Mouse (Mus musculus) E14TG2a.4 (cell line): Measurements from ENCODE around the gene Ptpn9.
A peak's percentile ranks its signal among the peaks of the same experiment; 100 is the strongest.

Source experiments
- H3K27me3 ChIP-seq: 2 replicates; pipeline ENCODE4 v1.6.1; 2014; ENCODE audit warnings: low read length, control low read depth; ENCODE audit not compliant: insufficient read depth
- H3K36me3 ChIP-seq: 2 replicates; pipeline ENCODE4 v1.6.1; 2014; ENCODE audit warnings: low read length, control low read depth; ENCODE audit not compliant: insufficient read depth
- H3K4me1 ChIP-seq: replicated peaks from 2 replicates; pipeline ENCODE4 v1.6.1; 2014; ENCODE audit warnings: low read depth, low read length, control low read depth
- H3K4me3 ChIP-seq: replicated peaks from 2 replicates; pipeline ENCODE4 v1.5.1; 2014; ENCODE audit warnings: mild to moderate bottlenecking, low read length
- H3K9me3 ChIP-seq: 2 replicates; pipeline ENCODE4 v1.6.1; 2014; ENCODE audit warnings: low read length, control low read depth
- CTCF ChIP-seq: conservative IDR thresholded peaks from 2 replicates; pipeline ENCODE4 v1.5.1; 2014; ENCODE audit warnings: low read length
- NANOG ChIP-seq: IDR thresholded peaks from 2 replicates; pipeline ENCODE4 v1.6.1; 2014; ENCODE audit warnings: borderline replicate concordance, low read length, mixed read lengths
- POU5F1 ChIP-seq: IDR thresholded peaks from 2 replicates; pipeline ENCODE4 v1.6.1; 2014; ENCODE audit warnings: low read length, borderline replicate concordance

The Ptpn9 gene

DNA sequence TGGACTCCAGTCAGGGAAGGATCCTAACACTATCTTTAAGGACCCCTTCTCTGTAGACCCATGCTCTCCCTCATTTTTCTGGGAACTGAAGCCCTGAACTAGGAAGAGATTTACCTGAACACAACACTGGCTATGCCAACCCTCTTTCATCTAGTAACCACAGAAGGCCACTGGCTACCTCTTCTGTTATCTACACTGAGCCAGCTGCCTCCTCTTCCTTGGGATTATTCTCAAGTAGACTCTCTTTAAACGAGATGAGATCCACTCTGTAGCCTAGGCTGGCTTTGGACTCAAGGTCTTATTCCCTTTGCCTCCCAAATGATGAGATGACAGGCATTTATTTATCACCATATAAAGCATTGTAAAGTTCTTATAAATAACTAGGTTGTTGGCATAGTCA is 75.5 kb downstream of the Ptpn9 start:
- no peak overlapping the region for H3K4me3 ChIP-seq
- H3K9me3 ChIP-seq, result no peaks in the 10 kb centered on the region
- H3K4me1 ChIP-seq, result peaks cover 39% of the 10 kb centered on the region
- H3K27me3 ChIP-seq, result no peaks in the 10 kb centered on the region
- no peak for TF ChIP-seq NANOG
- TF ChIP-seq POU5F1, result no peak
- no peak for TF ChIP-seq CTCF
- 0 out of 2 replicates have a peak, but pooled peaks cover 2% of the 10 kb centered on the region for H3K36me3 ChIP-seq

- peak overlapping the region; percentile 98 for H3K4me3 ChIP-seq
- no peak for TF ChIP-seq CTCF
- no peak for TF ChIP-seq NANOG
- TF ChIP-seq POU5F1, result no peak
- H3K27me3 ChIP-seq, result no peaks in the 10 kb centered on the region
- no peaks in the 10 kb centered on the region for H3K9me3 ChIP-seq
- H3K36me3 ChIP-seq, result 0 out of 2 replicates have a peak, but pooled peaks cover 2% of the 10 kb centered on the region
- H3K4me1 ChIP-seq, result peaks cover 39% of the 10 kb centered on the region
These were observed 76.2 kb downstream of the Ptpn9 start for GRCm38 (mm10) chr9:57070800-57071545.

DNA sequence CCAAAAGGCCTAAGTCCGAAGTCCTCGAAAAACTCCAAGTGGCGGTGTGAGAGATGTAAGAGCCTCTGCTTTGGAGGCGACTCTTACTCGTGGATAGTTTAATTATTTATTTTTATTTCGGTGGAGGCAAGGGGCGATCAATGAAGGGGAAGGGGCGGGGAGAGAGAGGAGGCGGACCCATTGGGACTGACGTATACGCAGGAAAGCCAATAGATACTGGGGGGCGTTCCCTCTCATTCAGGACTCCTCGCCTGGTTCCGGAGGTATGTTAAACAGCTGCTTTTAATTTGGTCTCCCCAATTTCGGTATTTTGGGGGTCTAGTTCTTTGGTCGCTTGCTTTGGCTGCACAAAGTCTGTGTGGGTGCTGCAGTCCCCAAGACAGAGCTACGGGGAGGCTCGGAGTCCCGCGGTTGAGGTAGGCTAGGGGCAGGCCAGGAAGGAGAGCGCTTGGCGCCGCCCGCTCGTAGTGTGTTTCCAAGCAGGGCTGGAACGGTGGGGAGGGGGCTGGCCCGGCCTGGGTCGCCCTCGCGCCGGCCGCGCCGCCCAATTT is 77.2 kb downstream of the Ptpn9 start, which contains the start of gene Sin3a:
Gene Sin3a, plus strand, starts transcription at position 240 of the 551 bp plus-strand sequence.
- H3K27me3 ChIP-seq, result no peaks in the 10 kb centered on the region
- H3K9me3 ChIP-seq, result no peaks in the 10 kb centered on the region
- TF ChIP-seq NANOG, result no peak
- TF ChIP-seq POU5F1, result no peak
- no peak for TF ChIP-seq CTCF
- 0 out of 2 replicates have a peak, but pooled peaks cover 2% of the 10 kb centered on the region for H3K36me3 ChIP-seq
- H3K4me1 ChIP-seq, result peaks cover 37% of the 10 kb centered on the region
- H3K4me3 ChIP-seq, result peak within 1 kb of the TSS; percentile 98

DNA sequence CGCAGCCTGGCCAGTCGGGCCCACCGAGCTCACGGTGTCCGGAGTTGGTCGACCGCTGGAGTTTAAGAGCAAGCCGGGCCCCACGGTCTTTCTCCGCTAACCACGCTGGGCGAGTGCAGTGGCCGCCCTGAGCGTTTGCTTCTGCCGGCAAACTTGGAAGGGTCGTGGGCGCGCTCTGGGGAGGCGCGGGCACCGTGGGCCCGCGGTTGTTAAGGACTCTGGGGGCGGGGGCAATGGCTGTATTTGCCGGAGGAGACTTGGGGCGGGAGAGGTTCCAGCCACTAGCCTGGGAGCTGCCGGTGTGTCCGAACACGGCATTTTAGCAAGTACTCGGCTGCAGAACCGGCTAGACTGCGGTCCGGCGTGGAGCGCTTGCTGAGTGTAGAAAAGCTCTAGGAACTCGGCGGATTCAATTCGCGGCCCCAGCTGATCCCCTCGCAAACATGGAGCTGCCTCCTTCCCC is 77.8 kb downstream of the Ptpn9 start:
- H3K9me3 ChIP-seq, result no peaks in the 10 kb centered on the region
- H3K4me3 ChIP-seq, result peak overlapping the region; percentile 98
- H3K4me1 ChIP-seq, result peaks cover 36% of the 10 kb centered on the region
- TF ChIP-seq NANOG (no peak), POU5F1 (no peak), CTCF (no peak)
- H3K27me3 ChIP-seq, result no peaks in the 10 kb centered on the region
- 0 out of 2 replicates have a peak, but pooled peaks cover 2% of the 10 kb centered on the region for H3K36me3 ChIP-seq

- H3K4me1 ChIP-seq, result peaks cover 37% of the 10 kb centered on the region
- H3K4me3 ChIP-seq, result peak overlapping the region; percentile 98
- no peaks in the 10 kb centered on the region for H3K9me3 ChIP-seq
- H3K27me3 ChIP-seq, result no peaks in the 10 kb centered on the region
- H3K36me3 ChIP-seq, result peaks cover 5% of the 10 kb centered on the region; the same call in 1 of the 2 replicates
- no peak for TF ChIP-seq CTCF
- no peak for TF ChIP-seq NANOG
- TF ChIP-seq POU5F1, result no peak
These were observed 78.5 kb downstream of the Ptpn9 start for GRCm38 (mm10) chr9:57072989-57073789.

DNA sequence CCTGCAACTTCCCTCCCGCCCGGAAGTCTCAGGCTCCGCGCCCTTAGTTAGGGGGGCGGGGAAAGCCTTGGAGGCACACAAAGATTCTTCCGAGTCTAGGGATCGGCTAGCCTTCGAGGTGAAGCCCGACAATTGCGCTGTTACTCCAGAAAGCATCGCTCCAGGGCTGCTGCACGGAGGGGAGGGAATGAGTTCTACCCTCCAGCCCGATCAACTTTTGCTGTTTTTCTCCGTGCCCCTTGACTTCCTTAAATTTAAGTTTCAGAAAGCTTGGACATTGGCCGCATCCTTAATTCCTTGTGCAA is 79.0 kb downstream of the Ptpn9 start:
- peaks cover 37% of the 10 kb centered on the region for H3K4me1 ChIP-seq
- peaks cover 10% of the 10 kb centered on the region for H3K36me3 ChIP-seq
- H3K27me3 ChIP-seq, result no peaks in the 10 kb centered on the region
- H3K9me3 ChIP-seq, result no peaks in the 10 kb centered on the region
- TF ChIP-seq CTCF (no peak), POU5F1 (no peak), NANOG (no peak)
- peak overlapping the region; percentile 89 for H3K4me3 ChIP-seq

DNA sequence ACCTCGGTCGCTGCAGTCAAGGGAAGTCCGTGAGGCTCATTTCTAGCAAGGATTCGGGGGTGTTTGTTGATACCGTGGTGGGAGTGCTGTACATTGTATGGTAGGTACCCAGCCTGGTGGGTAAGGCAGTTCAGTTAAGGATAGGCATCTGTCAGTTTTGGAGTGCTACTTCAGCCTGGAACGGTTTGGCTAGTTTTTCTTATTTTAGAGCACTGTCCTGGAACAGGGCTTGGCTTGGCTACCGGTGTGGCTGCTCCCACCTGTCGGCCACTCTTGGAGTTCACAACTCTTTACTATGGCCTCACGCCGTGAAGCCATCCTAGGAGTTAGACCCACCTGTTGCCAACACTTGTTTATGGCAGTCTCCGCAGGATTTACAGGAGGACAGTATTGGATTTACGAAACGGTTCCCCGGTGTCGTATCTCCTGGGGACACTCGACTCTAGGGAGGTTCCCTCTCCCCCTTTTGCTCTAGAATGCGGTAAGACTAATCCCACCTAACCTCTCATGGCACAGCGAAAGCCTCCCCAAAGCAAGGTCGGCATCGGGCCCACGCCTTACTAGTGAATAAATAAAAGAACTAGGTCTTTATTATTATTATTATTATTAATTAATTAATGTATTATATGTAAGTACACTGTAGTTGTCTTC is 79.6 kb downstream of the Ptpn9 start:
- no peak for TF ChIP-seq NANOG
- TF ChIP-seq CTCF, result no peak
- TF ChIP-seq POU5F1, result no peak
- peaks cover 13% of the 10 kb centered on the region for H3K36me3 ChIP-seq
- peaks cover 41% of the 10 kb centered on the region for H3K4me1 ChIP-seq
- H3K9me3 ChIP-seq, result no peaks in the 10 kb centered on the region
- peak overlapping the region; percentile 89 for H3K4me3 ChIP-seq
- no peaks in the 10 kb centered on the region for H3K27me3 ChIP-seq
